Mouse (Mus musculus): ENCODE measurements around the gene Clmn. TPM values are rescaled to one million over a fixed set of nuclear protein-coding genes. Genes with fewer than 3 reads are reported as not detected.

The Clmn gene
- total RNA-seq, 2 experiments from 2014 or later: 2.6 to 4.2 TPM

DNA sequence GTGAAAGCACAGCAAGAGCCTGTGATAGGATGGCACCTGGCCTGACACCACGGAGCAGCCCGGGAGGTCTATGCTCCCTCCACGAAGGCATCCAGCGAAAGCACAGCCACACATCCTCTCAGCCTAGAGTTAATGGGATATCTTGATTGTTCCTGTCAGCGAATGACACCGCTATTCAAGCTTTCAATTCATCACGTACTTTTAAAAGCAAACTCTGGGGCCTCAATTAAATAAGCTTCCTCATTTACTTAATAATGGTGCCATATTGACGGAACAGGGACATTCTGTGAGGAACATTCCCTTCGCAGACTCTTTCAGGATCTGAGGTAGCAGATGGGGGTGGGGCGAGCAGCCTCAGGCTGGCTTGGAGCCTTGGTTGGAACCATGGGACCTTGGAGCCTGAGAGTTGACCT lies 14.7 kb upstream of the Clmn start:
- DNase-seq: no peak

DNA sequence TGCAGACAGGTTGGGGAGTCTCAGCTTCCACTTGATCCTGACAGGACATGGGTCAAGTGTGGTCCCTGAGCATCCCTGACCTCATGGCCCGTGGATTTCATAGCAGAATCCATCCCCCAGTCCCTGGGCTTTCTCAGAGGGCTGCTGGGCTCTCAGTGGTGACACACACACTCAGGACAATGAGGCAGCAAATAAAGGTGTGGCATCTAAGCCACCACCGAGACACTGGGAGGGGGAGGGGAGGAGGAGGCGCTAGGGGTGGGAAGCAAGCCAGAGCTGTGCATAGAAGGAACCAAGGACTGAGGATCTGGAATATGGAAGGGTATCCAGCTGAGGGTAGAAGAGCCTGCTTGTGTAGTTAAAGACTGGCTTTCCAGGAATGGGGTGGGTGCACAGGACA lies 11.2 kb upstream of the Clmn start:
- no peak for DNase-seq

DNA sequence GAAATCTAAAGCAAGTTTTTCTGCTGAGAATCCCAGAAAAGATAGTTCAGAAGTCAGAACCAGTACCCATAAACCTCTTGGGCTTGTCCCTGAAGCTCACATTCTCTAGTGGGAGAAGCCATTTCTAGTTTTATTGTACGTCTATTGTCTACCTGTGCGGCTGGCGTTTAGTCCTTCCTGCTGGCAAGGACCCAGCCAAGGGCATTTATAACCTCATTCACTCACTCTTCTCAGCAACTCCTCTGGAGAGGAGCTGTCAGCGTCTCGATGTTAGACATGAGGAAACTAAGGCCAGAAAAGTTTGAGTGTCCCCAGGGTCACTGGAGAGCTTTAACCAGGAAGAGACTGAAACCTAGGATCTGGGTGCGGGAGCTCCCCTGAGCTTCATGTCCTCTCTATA lies 7.1 kb upstream of the Clmn start:
- no peak for DNase-seq

DNA sequence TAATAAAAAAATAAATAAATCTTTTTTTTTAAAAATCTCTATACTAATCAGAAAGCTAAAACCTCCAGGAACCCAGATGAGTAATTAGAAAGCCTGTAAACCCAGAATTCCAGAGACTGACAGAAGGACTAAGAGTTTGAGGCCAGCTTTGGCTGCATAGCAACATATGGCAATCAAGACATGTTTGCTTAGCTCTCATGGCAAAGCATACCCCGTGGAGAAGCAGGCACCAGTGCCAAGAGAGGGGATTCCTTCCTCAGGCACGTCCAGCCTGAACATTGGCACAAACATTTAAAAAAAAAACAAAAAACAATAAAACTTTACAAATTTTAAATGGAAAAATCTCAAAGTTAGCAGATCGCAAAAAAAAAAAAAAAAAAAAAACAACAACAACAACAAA lies 4.9 kb upstream of the Clmn start:
- DNase-seq: no peak

DNA sequence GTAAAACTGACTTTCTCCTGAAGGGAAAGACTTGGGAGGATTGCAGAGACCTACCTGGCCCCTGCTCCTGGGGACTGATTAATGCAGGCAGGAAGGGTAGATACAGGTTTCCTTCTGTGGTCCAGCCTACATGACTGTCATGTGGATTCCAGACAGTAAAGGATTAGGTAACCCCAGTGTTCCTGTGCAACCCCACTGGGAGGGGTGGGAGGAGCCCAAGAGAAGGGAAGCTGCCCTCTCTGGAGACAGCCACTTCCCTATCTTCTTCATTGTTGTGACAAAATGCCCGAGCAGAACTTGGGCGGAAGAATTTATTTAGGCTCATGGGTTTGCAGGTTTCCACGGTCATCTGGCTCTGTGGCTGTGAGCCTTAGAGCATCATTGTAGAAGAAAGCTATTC lies 3.6 kb upstream of the Clmn start:
- DNase-seq: no peak

DNA sequence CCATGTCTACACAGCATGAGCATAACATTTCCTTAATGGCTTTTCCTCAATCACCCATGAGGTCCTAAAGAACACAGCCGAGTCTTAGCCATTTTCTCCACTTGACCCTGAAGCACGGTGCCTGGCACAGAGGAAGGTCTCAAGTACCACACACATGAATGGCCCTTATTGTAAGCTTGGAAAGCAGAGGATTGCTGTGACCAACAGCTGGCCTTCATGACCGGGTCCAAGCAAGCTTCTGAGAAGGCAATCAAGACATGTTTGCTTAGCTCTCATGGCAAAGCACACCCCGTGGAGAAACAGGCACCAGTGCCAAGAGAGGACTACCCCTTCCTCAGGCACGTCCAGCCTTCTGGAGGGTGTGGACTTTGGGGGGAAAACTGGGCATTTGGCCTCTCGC lies 3.0 kb upstream of the Clmn start:
- DNase-seq: no peak

DNA sequence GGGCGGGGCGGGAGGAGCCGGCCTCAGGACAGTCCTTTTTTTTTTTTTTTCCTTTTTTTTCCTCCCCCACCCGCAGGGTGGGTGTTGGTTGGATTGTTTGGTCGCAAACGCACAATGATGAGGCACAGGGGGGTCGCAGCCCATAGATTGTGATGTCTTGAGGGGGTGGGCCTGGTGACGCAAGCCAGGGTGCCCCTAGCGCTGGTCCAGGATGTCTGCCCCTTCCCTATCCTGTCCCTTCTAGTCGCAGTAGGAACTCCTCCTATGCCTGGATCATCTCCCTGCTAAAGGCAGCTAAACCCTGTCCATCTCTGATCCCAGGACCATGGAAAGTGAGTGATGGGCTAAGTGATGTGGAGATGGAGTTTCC lies 275 bp upstream of the Clmn start:
- DNase-seq: no peak

DNA sequence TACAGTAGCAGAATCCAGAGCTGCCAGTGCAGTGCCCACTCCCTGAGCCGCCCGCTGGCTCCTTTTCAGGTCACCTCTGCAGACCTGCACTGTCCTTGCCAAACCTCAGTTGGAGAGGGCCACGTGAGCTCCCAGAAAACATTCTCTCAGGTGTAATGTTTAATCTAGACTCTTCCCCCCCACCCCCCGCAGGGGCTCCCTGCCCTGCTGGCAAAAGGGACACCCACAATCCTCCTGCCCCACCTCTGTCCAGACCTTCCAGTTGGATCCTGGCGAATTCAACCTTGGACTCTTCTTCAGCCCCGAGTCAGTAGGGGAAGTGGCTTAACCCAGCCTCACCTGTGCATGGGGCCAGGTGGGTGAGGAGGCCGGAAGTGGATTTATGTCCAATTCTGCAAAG lies 1.2 kb downstream of the Clmn start:
- DNase-seq: no peak

DNA sequence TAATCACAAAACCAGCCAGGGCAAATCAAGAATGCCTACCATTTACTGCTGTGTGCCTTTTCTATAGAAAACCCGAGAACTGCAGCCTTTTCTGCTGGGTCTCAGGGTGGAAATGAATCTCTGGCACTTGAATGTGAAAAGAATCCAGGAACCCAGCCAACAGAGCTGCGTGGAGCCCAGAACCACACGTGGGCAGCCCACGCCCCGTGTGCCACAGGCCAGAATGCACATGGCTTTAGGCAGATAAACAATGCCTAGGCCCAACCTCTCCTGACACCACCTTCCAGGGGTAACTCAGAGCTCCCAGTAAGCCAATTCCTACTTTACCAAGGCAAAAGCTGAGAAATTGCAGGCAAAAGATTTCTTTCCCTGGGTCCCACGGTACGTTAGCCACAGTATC lies 5.7 kb downstream of the Clmn start:
- DNase-seq: no peak

DNA sequence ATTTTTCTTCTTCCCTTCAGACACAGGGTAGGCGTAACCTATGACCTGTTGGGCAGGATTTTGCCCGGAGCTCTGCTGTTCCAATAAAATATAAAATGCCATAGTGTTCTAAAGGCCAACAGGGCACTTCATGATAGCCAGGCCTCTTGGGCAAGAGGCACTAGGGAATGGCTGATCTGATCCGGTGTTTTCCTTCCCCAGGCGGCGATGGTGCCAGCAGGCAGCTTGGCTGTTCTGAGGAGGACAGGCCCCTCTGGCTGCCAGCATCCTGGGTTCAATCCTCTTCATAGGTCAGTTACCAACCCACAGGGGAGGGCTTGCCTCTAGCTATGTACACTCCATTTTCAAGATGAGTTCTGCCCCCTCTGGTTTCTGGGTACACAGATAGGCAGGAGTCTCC lies 6.1 kb downstream of the Clmn start:
- no peak for DNase-seq

DNA sequence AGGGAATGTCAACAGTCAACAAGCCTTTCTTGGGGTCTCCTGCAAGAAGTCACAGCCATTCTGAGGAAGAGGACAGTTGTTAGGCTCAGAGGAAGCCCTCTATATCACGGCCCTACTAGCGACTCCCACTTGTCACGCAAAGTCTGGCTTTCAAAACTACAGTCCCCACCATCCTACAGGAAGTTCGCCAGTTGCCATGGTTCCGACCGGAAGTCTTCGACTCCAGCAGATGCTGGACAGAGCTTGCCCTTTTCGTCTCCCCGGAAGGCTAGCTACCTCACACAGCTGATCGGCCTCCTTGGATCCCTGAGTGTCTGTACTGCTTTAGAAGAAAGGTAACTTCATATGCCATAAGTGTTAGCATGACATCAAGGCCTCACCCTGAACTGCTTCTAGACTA lies 7.3 kb downstream of the Clmn start:
- no peak for DNase-seq

DNA sequence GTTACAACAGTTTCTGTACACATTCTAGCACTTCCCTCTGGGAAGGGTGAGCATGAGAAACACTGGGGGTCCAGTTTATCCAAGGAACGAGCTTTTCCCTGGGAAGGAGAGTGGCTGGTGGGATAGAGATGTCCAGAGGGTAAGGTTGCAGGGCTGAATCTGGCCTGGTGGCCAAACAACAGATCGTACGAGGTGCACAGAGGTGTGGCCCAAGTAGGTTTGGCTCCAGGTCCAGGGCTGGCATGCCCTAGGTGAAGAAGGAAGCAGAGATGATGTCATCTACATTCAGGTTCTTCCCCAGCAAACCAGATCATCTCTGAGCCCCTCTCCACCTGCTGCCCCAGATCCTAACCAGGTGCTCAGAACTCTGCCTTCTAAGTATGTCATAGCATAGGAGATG lies 8.3 kb downstream of the Clmn start:
- no peak for DNase-seq

DNA sequence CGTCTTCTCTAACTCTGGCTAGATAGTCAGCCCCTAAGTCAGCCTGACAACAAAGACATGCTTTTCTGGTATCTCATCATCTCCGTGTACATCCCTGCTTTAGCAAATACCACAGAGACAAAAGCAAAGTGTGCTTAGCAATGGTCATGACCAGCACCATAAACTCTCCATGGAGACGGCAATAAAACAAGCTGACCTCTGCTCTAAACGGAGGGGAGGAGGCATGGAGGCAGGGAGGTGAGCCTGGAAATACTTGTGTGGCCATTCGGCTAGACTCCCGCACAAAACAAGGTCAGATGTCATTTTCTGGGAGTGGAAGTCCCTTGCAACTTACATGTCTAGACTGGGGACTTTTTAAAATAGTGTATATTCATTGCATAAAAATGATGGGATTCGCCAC lies 9.3 kb downstream of the Clmn start:
- DNase-seq: no peak

DNA sequence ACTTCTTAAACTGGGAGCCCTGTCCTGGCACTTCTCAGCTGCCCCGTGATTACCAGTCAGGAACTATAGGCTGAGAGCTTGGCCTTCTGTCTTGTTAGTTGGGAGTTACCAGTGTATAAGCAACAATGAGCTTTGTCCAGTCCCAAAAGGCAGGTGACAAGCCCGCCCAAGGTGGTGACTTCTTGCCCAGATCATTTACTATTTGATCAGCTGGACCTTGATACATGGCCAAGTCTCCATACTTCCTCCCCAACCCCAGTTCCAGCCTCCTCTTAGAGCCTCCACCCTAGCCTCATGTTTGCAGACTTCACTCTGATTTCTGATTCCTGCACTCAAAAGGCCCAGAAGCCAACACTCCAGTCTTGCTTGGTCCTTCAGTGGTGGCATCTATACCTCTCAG lies 10.1 kb downstream of the Clmn start:
- DNase-seq: no peak

DNA sequence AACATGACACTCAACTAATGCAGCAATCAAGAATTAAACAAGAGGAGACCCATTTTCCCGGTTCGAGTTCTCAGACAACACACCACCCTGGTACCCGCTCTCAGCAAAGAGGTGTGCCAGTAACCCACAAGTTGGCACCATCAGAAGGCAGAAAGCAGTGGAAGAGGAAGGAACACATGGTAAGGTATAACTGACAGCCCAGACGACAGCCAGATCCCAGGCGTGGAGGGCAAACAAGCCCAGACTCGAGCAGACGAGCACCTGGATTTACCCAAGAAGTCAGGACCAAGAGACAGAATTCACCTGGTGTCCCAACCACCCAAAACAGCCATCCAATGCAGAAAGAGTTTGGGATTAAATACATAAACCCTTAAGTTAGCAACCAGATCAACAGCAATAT lies 11.5 kb downstream of the Clmn start:
- DNase-seq: no peak

DNA sequence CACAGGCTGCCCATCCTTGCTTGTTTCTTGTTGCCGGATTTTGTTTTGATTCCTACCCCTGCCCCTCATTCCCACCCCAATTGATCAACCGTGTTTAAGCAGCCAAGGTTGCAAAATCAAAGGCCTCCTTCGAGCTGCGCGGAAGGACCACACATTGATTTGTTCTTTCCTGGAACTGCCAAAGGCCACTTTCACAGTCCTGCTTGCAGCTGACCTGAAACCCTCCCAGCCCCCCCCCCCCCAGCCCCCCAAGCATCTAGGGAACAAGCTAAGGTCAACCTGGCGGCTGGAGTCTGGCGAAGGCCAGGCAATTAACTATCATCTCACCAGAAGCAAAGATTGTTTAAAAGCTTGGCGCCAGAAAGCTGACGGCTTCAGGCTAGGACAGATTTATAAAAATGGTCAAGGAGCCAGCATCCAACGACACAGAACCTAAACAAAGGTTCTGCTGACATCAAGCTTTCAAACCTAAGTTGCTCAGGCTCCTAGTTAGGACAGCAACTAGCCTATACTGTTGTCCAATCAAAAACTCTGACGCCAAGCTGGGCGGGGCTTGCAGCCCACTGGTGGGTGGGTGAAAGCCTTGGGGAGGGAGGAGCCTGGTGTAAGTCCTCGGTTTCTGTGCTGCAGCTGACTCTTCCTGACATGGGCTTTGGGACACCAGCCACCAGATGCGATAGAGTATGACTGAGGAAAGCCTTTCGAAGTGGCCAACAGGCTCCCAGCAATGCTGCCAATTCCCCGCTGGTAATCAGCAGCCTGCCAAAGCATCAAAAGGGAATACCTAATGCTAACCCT lies 13.0 kb downstream of the Clmn start:
- DNase-seq: peak; percentile 66

DNA sequence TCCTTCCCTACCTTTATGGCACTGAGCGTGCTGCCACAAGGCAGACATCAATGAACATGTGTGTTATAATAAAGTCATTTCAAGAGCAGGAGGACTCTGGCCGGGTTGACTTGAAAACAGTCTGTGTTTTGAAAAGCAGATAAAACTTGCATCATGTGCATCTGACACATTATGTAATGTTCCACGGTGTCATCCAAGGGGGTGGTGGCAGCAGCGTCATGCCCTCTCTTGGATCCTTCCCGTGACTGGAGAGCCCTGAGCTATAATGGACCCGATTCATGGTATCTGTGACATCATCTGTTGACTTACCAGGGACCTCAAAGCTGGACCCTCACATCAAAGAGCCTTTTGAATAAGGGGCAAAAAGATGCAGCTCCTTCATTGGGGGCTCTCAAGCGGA lies 14.8 kb downstream of the Clmn start:
- no peak for DNase-seq

DNA sequence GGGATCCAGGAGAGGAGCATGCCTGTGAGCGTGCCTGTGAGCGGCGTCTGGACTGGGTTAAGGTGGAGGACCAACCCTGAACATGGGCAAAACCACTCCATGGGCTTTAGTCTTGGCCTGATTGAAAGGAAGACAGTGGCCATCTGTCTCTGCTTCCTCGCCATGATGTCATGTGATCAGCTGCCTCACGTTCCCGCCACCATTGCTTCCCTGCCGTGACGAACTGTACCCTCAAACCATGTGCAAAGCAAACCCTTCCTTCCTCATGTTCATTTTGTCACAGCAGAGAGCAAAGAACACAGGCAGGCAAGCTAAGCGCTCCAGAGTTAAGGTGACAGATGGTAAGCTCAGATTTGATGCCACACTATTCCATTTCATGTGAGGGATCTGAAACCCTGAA lies 16.2 kb downstream of the Clmn start:
- DNase-seq: no peak

DNA sequence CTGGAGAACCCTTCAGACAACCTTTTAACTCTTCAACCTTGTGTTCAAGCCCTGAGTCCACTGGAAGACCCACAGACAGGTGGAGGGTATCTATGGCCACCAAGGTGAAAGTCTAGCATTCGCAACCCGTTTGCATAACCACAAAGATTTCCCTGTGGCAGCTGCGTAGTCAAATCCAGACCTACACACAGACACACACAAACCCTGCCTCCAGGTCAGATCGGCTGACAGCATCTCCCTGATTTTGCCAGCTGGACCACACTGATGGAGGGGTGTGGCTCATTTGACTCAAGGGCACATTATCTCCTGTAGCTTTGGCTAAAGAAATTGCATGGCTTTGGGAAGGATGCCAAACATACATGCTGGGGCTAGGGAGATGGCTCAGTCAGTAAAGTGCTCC lies 17.6 kb downstream of the Clmn start:
- DNase-seq: no peak

DNA sequence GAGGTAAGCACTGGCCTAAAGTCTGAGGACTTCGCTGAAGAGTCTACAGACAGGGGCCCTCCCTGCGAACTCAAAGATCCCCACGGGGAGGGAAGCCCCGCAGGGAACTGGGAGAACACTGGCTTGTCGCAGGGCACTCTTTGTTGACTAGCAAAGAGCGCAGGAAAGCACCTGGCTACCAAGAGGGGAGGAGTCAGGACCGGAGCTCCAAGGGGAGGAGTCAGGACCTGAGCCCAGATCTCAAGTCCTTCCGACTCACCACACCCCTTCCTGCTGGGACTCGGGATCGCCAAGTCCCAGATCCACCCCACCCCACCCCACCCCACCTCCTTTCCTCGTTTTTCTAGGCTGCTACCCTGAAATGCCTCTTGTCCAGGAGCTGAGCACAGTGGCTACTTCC lies 19.2 kb downstream of the Clmn start:
- peak; percentile 51 for DNase-seq

DNA sequence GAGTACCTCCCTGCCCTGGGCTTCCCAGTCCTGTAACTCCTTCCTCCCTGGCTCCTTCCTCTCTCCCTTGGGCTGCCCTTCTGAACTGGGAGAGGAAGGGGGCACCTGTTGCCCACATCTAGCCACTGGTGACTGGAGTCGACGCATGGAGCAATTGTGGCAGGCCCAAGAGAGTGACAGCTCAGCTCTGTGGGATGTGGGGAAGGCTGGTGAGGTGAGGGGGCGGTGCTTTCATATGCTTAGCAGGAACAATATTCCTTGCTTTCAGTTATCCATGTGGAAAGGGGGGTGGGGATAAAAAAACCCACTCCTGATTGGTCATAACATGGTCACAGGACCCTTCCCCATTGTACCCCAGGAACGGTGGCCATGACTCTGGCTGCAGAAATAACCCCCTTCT lies 19.9 kb downstream of the Clmn start:
- DNase-seq: no peak

DNA sequence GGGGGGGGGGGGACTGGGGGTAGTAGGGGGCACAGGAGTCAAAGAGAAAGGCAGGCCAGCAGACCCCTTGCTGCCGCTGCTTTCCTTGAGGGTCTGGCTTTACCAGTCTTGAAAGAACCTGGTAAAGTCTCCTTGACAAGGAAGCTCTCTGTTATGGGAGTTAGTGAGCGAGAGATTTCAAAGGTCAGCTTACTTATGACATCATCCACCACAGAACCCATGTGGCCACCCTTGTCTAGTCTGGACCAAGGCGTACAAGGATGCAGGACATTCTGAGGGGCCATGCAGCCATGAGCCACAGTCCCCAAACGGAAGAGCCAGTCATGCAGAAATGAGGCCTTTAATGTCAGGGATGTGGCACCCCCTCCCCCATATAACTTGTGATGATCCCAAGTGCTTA lies 20.6 kb downstream of the Clmn start:
- no peak for DNase-seq

DNA sequence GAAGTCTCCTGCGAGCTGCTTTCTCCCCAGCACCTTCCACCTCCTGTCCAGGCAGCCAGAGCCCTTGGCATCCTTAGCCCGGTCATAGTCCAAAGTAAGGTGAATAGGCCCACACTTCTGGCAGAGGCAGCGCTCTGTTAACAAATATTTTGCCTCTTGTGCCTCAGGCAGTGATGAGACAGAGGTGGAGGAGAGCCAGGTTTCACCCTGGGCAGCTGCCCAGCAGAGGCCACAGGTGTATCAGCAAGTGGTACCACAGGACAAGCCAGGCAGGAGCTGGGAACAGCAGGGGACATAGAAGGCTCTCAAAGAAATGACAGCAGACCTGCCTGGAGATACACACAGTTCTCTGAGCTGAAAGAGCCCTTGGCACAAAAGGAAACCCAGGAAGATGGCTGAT lies 23.6 kb downstream of the Clmn start:
- DNase-seq: no peak

DNA sequence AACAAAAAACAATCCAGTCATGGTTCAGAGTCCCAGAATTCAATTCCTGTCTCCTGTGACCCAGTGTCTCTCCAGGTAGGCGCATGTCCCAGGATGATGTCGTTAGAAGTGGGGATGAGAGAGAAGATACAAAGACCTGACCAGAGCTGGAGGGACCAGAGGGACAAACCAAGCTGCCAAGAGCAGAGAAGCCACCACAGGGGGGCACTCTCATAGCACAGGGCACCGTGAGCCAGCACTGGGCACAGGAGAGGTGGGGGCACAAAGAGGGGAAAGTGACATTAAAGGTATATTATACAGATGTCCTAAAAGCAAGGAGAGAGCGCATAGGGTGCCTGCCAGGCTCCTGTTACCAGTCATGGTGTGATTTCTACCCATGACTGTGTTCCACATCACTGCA lies 25.9 kb downstream of the Clmn start:
- DNase-seq: no peak

DNA sequence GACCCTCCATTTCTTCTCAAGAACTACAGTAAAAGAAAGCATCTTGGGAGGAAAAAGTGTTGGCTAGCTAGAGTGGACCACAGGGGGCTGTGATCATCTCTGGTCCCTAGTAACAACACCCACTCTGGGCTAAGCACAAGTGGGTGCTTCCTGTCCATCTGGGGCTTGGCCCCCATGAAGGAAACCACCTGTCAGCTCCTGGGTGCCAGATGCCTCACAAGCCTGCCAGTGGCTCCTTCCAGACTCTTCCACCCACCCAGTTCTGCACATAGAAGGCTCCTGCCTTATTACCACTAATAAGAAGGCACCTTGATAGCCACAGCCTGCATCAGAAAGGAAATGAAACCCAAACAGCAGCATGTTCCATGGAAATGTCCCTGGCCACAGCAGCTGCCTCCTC lies 26.4 kb downstream of the Clmn start:
- no peak for DNase-seq
